Mouse (Mus musculus): ENCODE measurements around the gene Il24. TPM values are rescaled to one million over a fixed set of nuclear protein-coding genes. Genes with fewer than 3 reads are reported as not detected.

Gene Il24
- polyA plus RNA-seq, 1 experiment from 2014 or later = not detected

GRCm38 (mm10) chr1:130838288-130838687, 49.0 kb downstream of the Il24 start:
- WGBS = 63% methylated on average over 6 of the region's 6 CpGs

GRCm38 (mm10) chr1:130835161-130835936, 51.9 kb downstream of the Il24 start:
- WGBS = 75% methylated on average over 6 of the region's 6 CpGs
- ATAC-seq = no peak
- peaks cover 2% of the 10 kb centered on the region; the same call in 1 of the 2 replicates for H3K4me1 ChIP-seq (ENCODE audit: control insufficient read depth, insufficient read depth, low read length)
- H3K4me2 ChIP-seq (ENCODE audit: low read depth, low read length) = no peak overlapping the region
- no peak overlapping the region for H3K4me3 ChIP-seq (ENCODE audit: low read length)
- H3K9ac ChIP-seq (ENCODE audit: low read depth, low read length) = no peak overlapping the region
- H3K9me3 ChIP-seq (ENCODE audit: control insufficient read depth, low read length) = no peaks in the 10 kb centered on the region
- no peak overlapping the region for H3K27ac ChIP-seq (ENCODE audit: low read length)
- no peaks in the 10 kb centered on the region for H3K36me3 ChIP-seq (ENCODE audit: control insufficient read depth, insufficient read depth, low read length)
- H3K27me3 ChIP-seq (replicated peaks; ENCODE audit: control insufficient read depth, insufficient read depth, low read length) = no peaks in the 10 kb centered on the region

More at GRCm38 (mm10) chr1:130838288-130838687, 49.0 kb downstream of the Il24 start:
- no peaks in the 10 kb centered on the region for H3K9me3 ChIP-seq (ENCODE audit: control insufficient read depth, low read length)
- no peak overlapping the region for H3K27ac ChIP-seq (ENCODE audit: low read length)
- H3K27me3 ChIP-seq (replicated peaks; ENCODE audit: control insufficient read depth, insufficient read depth, low read length) = no peaks in the 10 kb centered on the region
- H3K4me1 ChIP-seq (ENCODE audit: control insufficient read depth, insufficient read depth, low read length) = peaks cover 11% of the 10 kb centered on the region
- no peaks in the 10 kb centered on the region for H3K36me3 ChIP-seq (ENCODE audit: control insufficient read depth, insufficient read depth, low read length)
- no peak overlapping the region for H3K9ac ChIP-seq (ENCODE audit: low read depth, low read length)
- no peak for ATAC-seq
- no peak overlapping the region for H3K4me3 ChIP-seq (ENCODE audit: low read length)
- H3K4me2 ChIP-seq (ENCODE audit: low read depth, low read length) = no peak overlapping the region

- Histone ChIP-seq H3K27ac (ENCODE audit: low read length) (peak overlapping the region; percentile 90), H3K27me3 (replicated peaks; ENCODE audit: control insufficient read depth, insufficient read depth, low read length) (no peaks in the 10 kb centered on the region), H3K4me2 (ENCODE audit: low read depth, low read length) (no peak overlapping the region), H3K4me1 (ENCODE audit: control insufficient read depth, insufficient read depth, low read length) (peaks cover 2% of the 10 kb centered on the region; the same call in 1 of the 2 replicates), H3K9ac (ENCODE audit: low read depth, low read length) (no peak overlapping the region), H3K4me3 (ENCODE audit: low read length) (no peak overlapping the region), H3K9me3 (ENCODE audit: control insufficient read depth, low read length) (no peaks in the 10 kb centered on the region), H3K36me3 (ENCODE audit: control insufficient read depth, insufficient read depth, low read length) (no peaks in the 10 kb centered on the region)
- peak; percentile 92 for ATAC-seq
- 47% methylated on average over 5 of the region's 5 CpGs for WGBS
Observed at GRCm38 (mm10) chr1:130832230-130833149, 54.8 kb downstream of the Il24 start.

Other genes with a start within 250 kb of the Il24 start
- gene C4bp, start 225.8 kb downstream of the Il24 start, polyA plus RNA-seq (2015; fragmentation: Nextera tagmentation; extraction: Ambion mirVana) = 3.4 and 4.1 TPM in 2 replicates
- gene Gm29427, start 171.7 kb downstream of the Il24 start, polyA plus RNA-seq (2015; fragmentation: Nextera tagmentation; extraction: Ambion mirVana) = 0.07 TPM in 1 of 2 replicates, not detected in the other
- 8.5 and 9.9 TPM in 2 replicates for gene Yod1, start 170.1 kb downstream of the Il24 start, polyA plus RNA-seq (2015; fragmentation: Nextera tagmentation; extraction: Ambion mirVana)
- gene Pfkfb2, start 158.2 kb downstream of the Il24 start, polyA plus RNA-seq (2015; fragmentation: Nextera tagmentation; extraction: Ambion mirVana) = 12.1 and 12.4 TPM in 2 replicates
- gene AA986860, start 155.5 kb downstream of the Il24 start, polyA plus RNA-seq (2015; fragmentation: Nextera tagmentation; extraction: Ambion mirVana) = 74.7 and 81.2 TPM in 2 replicates
- 0.10 and 0.20 TPM in 2 replicates for gene Fcamr, start 86.6 kb downstream of the Il24 start, polyA plus RNA-seq (2015; fragmentation: Nextera tagmentation; extraction: Ambion mirVana)
- 3.9 and 4.9 TPM in 2 replicates for gene Pigr, start 60.8 kb downstream of the Il24 start, polyA plus RNA-seq (2015; fragmentation: Nextera tagmentation; extraction: Ambion mirVana)
- 3.1 and 4.3 TPM in 2 replicates for gene Fcmr, start 21.8 kb downstream of the Il24 start, polyA plus RNA-seq (2015; fragmentation: Nextera tagmentation; extraction: Ambion mirVana)
- not detected in 2 replicates for gene Il20, start 24.0 kb upstream of the Il24 start, polyA plus RNA-seq (2015; fragmentation: Nextera tagmentation; extraction: Ambion mirVana)
- 0.20 TPM in 1 of 2 replicates, not detected in the other for gene Il19, start 52.7 kb upstream of the Il24 start, polyA plus RNA-seq (2015; fragmentation: Nextera tagmentation; extraction: Ambion mirVana)
- not detected in 2 replicates for gene Il10, start 132.4 kb upstream of the Il24 start, polyA plus RNA-seq (2015; fragmentation: Nextera tagmentation; extraction: Ambion mirVana)
- gene Mapkapk2, start 210.4 kb upstream of the Il24 start, polyA plus RNA-seq (2015; fragmentation: Nextera tagmentation; extraction: Ambion mirVana) = 13.1 and 23.5 TPM in 2 replicates

Measured in intestine, embryonic 16.5 days (tissue).